Comparison of ENCODE assay signal across 8 mouse cellular contexts in genomic region chr2:24863010-24863409, GRCm38 (mm10). TPM values are rescaled to one million over a fixed set of nuclear protein-coding genes. Genes with fewer than 3 reads are reported as not detected.
DNase-seq lines count a peak whose midpoint lies in the region; ATAC-seq and TF ChIP-seq lines count a peak whose summit lies in the region.

No protein-coding gene starts in this region.

- TF ChIP-seq CTCF in kidney, postnatal 0 days (IDR thresholded peaks at IDR 0.05; ENCODE audit: low read depth), result peak; percentile 37; the same call in 1 of the 2 replicates

- no peak for ATAC-seq in kidney, postnatal 0 days (replicated peaks; ENCODE audit: low FRiP score, low read depth)
- ATAC-seq in kidney, embryonic 14.5 days (ENCODE audit: low FRiP score, low TSS enrichment), result no peak
- no peak for ATAC-seq in forebrain, embryonic 16.5 days

- H3K4me2 ChIP-seq in kidney, postnatal 0 days (ENCODE audit: low read length), result no peak overlapping the region
- H3K4me2 ChIP-seq in kidney, embryonic 14.5 days (replicated peaks; ENCODE audit: low read depth, low read length), result no peak overlapping the region
- H3K4me2 ChIP-seq in forebrain, embryonic 16.5 days (ENCODE audit: low read length), result no peak overlapping the region

- H3K4me3 ChIP-seq in kidney, postnatal 0 days (replicated peaks; ENCODE audit: low read depth, low read length), result no peak overlapping the region
- no peak overlapping the region for H3K4me3 ChIP-seq in kidney, embryonic 14.5 days (ENCODE audit: low read length)
- no peak overlapping the region for H3K4me3 ChIP-seq in ES-E14 (ENCODE audit: insufficient read depth in 1 of 2, low read depth in 1 of 2, low read length in 2 of 2, poor library complexity in 1 of 2, severe bottlenecking in 1 of 2)
- H3K4me3 ChIP-seq in forebrain, embryonic 16.5 days (replicated peaks; ENCODE audit: low read length), result no peak overlapping the region

- peaks cover 26% of the 10 kb centered on the region for H3K36me3 ChIP-seq in kidney, postnatal 0 days (ENCODE audit: insufficient read depth, low read length)
- H3K36me3 ChIP-seq in kidney, embryonic 14.5 days (ENCODE audit: control insufficient read depth, insufficient read depth, low read length), result peaks cover 57% of the 10 kb centered on the region
- H3K36me3 ChIP-seq in ES-E14 (ENCODE audit: control insufficient read depth, insufficient read depth, low read length, poor library complexity, severe bottlenecking), result peaks cover 16% of the 10 kb centered on the region
- peaks cover 23% of the 10 kb centered on the region for H3K36me3 ChIP-seq in forebrain, embryonic 16.5 days (ENCODE audit: control insufficient read depth, insufficient read depth)

- 88% methylated on average over 8 of the region's 8 CpGs for WGBS in kidney, postnatal 0 days
- 91% methylated on average over 8 of the region's 8 CpGs for WGBS in kidney, embryonic 14.5 days
- 86% methylated on average over 8 of the region's 8 CpGs for WGBS in forebrain, embryonic 16.5 days

- no peak overlapping the region for H3K27ac ChIP-seq in kidney, postnatal 0 days
- H3K27ac ChIP-seq in kidney, embryonic 14.5 days (ENCODE audit: low read depth, low read length), result no peak overlapping the region
- H3K27ac ChIP-seq in ES-E14 (ENCODE audit: insufficient read depth, low read depth, low read length, poor library complexity, severe bottlenecking), result no peak overlapping the region; the same call in 1 of the 2 replicates
- no peak overlapping the region for H3K27ac ChIP-seq in forebrain, embryonic 16.5 days (ENCODE audit: low read length)

- peak; percentile 28 to 71 for DNase-seq in adrenal gland, adult (ENCODE audit: inconsistent age in 2 of 2, low spot score in 1 of 2)
- no peak for DNase-seq in adrenal gland, postnatal 4 days (ENCODE audit: low spot score in 2 of 2)
- DNase-seq in kidney, postnatal 0 days (ENCODE audit: low spot score), result peak; percentile 5
- DNase-seq in ES-E14 (ENCODE audit: low read depth, low spot score), result peak; percentile 15
- DNase-seq in induced T-regulatory cell, adult 2 months (ENCODE audit: low read depth), result peak; percentile 34
- DNase-seq in thymus, postnatal 4 days, result peak; percentile 41

- in situ Hi-C loops in ES-E14 (cut with MboI; ENCODE audit: low sequenced_read_pairs in 2 of 2, unreplicated experiment in 2 of 2), result no loop called here

- no peaks in the 10 kb centered on the region for H3K27me3 ChIP-seq in kidney, postnatal 0 days (ENCODE audit: insufficient read depth, low read length)
- H3K27me3 ChIP-seq in kidney, embryonic 14.5 days (ENCODE audit: control insufficient read depth, insufficient read depth, low read length), result no peaks in the 10 kb centered on the region
- no peaks in the 10 kb centered on the region for H3K27me3 ChIP-seq in forebrain, embryonic 16.5 days (replicated peaks; ENCODE audit: control insufficient read depth, insufficient read depth, low read length)

- no peaks in the 10 kb centered on the region for H3K4me1 ChIP-seq in kidney, postnatal 0 days (replicated peaks; ENCODE audit: insufficient read depth, low read length)
- H3K4me1 ChIP-seq in kidney, embryonic 14.5 days (ENCODE audit: control insufficient read depth, insufficient read depth, low read length), result no peaks in the 10 kb centered on the region
- H3K4me1 ChIP-seq in ES-E14 (ENCODE audit: control insufficient read depth in 2 of 2, insufficient read depth in 2 of 2, low read length in 2 of 2, poor library complexity in 1 of 2), result no peaks in the 10 kb centered on the region
- H3K4me1 ChIP-seq in forebrain, embryonic 16.5 days (replicated peaks; ENCODE audit: control insufficient read depth, insufficient read depth, low read length), result no peaks in the 10 kb centered on the region

- no peaks in the 10 kb centered on the region for H3K9me3 ChIP-seq in kidney, postnatal 0 days (replicated peaks; ENCODE audit: low read length)
- no peaks in the 10 kb centered on the region for H3K9me3 ChIP-seq in kidney, embryonic 14.5 days (ENCODE audit: control insufficient read depth, low read length)
- H3K9me3 ChIP-seq in ES-E14 (ENCODE audit: control insufficient read depth, insufficient read depth, low read depth, low read length), result no peaks in the 10 kb centered on the region
- no peaks in the 10 kb centered on the region for H3K9me3 ChIP-seq in forebrain, embryonic 16.5 days (ENCODE audit: control insufficient read depth, low read length)

- no peak overlapping the region for H3K9ac ChIP-seq in kidney, postnatal 0 days (ENCODE audit: low read depth, low read length)
- no peak overlapping the region for H3K9ac ChIP-seq in kidney, embryonic 14.5 days (ENCODE audit: low read depth, low read length)
- no peak overlapping the region for H3K9ac ChIP-seq in ES-E14 (ENCODE audit: insufficient read depth, low read depth, low read length, poor library complexity, severe bottlenecking)
- no peak overlapping the region for H3K9ac ChIP-seq in forebrain, embryonic 16.5 days (replicated peaks; ENCODE audit: low read depth, low read length)

TF ChIP-seq in ES-E14, 5 proteins besides CTCF, POLR2A, EP300 and RAD21:
- no peak for TF ChIP-seq CHD2 (IDR thresholded peaks at IDR 0.05; ENCODE audit: low read depth, low read length)
- TF ChIP-seq ZNF384 (IDR thresholded peaks at IDR 0.05; ENCODE audit: low read depth, low read length), result no peak
- no peak for TF ChIP-seq ZC3H11A (IDR thresholded peaks at IDR 0.05; ENCODE audit: borderline replicate concordance, low read depth, low read length)

RNA-seq across cellular contexts. Expression of gene Ehmt1, which starts 56.4 kb away (rescaled TPM):
- total RNA-seq in adrenal gland, postnatal 4 days (2021), result 10 to 100 TPM; 83.9 to 89.0 TPM
- polyA plus RNA-seq in kidney, postnatal 0 days (2015; fragmentation: Nextera tagmentation; extraction: Ambion mirVana), result 47.5 and 58.8 TPM in 2 replicates
- 61.3 and 101 TPM in 2 replicates for polyA plus RNA-seq in kidney, embryonic 14.5 days (2014; fragmentation: Nextera tagmentation; extraction: Ambion mirVana)
- total RNA-seq in ES-E14 (2012; rRNA removed), result 55.1 and 64.1 TPM in 2 replicates
- 125 and 132 TPM in 2 replicates for polyA plus RNA-seq in forebrain, embryonic 16.5 days (2015; fragmentation: Nextera tagmentation; extraction: Ambion mirVana)

Comparison
In these comparisons a context has a peak if more than half of its experiments do, and no peak if none do; other contexts are left out.
1. DNase-seq: peak in adrenal gland, adult (2 of 2), kidney, postnatal 0 days (single experiment), ES-E14 (single experiment), induced T-regulatory cell, adult 2 months (single experiment) and thymus, postnatal 4 days (single experiment); none in adrenal gland, postnatal 4 days (0 of 2).